Mouse (Mus musculus) lung, postnatal 0 days (tissue): ENCODE results near the gene Rnf169. TPM values are rescaled to one million over a fixed set of nuclear protein-coding genes. Genes with fewer than 3 reads are reported as not detected.

Experiments
- ATAC-seq: fragments of 200-750 bp; cut with Nextera tagmentation; 2 replicates; pipeline ENCODE4 v1.8.0; 2017; ENCODE audit warnings: moderate library complexity
- DNase-seq: peaks from one replicate; pipeline ENCODE4 v3.0.0-alpha.2; 2016; ENCODE audit warnings: low spot score
- H3K27ac ChIP-seq: fragments of 300-500 bp; sonication (generic); 2 replicates; pipeline ENCODE4 v1.5.1; 2014; ENCODE audit warnings: antibody characterized with exemption, mild to moderate bottlenecking, low read length, mixed read lengths
- H3K27me3 ChIP-seq: fragments of 300-500 bp; sonication (generic); replicated peaks from 2 replicates; pipeline ENCODE4 v1.6.1; 2014; ENCODE audit warnings: low read length, mixed read lengths; ENCODE audit not compliant: insufficient read depth
- H3K36me3 ChIP-seq: fragments of 300-500 bp; sonication (generic); 2 replicates; pipeline ENCODE4 v1.6.1; 2014; ENCODE audit warnings: low read length, mixed read lengths; ENCODE audit not compliant: insufficient read depth
- H3K4me1 ChIP-seq: fragments of 300-500 bp; sonication (generic); 2 replicates; pipeline ENCODE4 v1.6.1; 2014; ENCODE audit warnings: antibody characterized with exemption, low read depth, low read length, mixed read lengths; ENCODE audit not compliant: insufficient read depth
- H3K4me2 ChIP-seq: fragments of 300-500 bp; sonication (generic); replicated peaks from 2 replicates; pipeline ENCODE4 v1.6.1; 2014; ENCODE audit warnings: low read depth, mild to moderate bottlenecking, low read length, moderate library complexity, mixed read lengths
- H3K4me3 ChIP-seq: fragments of 300-500 bp; sonication (generic); 2 replicates; pipeline ENCODE4 v1.5.1; 2014; ENCODE audit warnings: low read depth, low read length
- H3K9ac ChIP-seq: fragments of 300-500 bp; sonication (generic); replicated peaks from 2 replicates; pipeline ENCODE4 v1.6.1; 2014; ENCODE audit warnings: low read depth, mild to moderate bottlenecking
- H3K9me3 ChIP-seq: fragments of 300-500 bp; sonication (generic); 2 replicates; pipeline ENCODE4 v1.6.1; 2016; ENCODE audit warnings: low read length, mixed read lengths
- CTCF ChIP-seq: IDR thresholded peaks from 2 replicates; pipeline ENCODE4 v1.5.1; 2016; ENCODE audit warnings: antibody characterized with exemption, mild to moderate bottlenecking
- EP300 ChIP-seq: IDR thresholded peaks from 2 replicates; pipeline ENCODE4 v1.6.1; 2016; ENCODE audit warnings: antibody characterized with exemption, mild to moderate bottlenecking, control low read depth
- WGBS: fragments of 180-500 bp; shearing (Covaris S2); extraction: QIAGEN DNeasy Blood & Tissue Kit; methylation state at CpG from one replicate; pipeline ENCODE4 v1.1.7; 2014; 5-methylcytosine and 5-hydroxymethylcytosine counted together
- polyA plus RNA-seq: library from polyadenylated mRNA; unstranded; fragments of >200 nt; fragmentation: Nextera tagmentation; extraction: Ambion mirVana; gene quantifications from 2 replicates; pipeline ENCODE4 v1.2.1, GENCODE M21; 2015

Rnf169 gene
- polyA plus RNA-seq, 1 experiment from 2014 or later, result 3.8 TPM

DNA sequence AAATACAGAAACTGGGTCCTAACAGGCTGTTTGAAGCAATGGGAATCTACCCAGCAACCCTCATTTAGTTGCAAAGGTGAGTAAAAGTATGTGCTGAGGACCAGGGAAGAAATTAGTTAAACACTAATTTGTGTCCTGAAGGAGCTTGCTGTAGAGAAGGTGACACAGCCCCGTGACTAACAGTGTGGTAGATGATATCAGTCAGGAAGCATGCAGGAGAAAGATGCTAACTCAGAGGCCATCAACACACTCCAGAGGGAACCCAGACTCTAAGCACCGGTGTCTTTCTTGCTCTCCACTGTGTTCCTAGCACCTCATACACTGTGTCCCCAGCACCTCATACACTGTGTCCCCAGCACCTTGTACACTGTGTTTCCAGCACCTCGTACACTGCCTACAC is 18.4 kb upstream of the Rnf169 start:
- Histone ChIP-seq H3K4me1 (no peaks in the 10 kb centered on the region), H3K4me3 (no peak overlapping the region), H3K9me3 (no peaks in the 10 kb centered on the region), H3K9ac (no peak overlapping the region), H3K4me2 (no peak overlapping the region), H3K27ac (no peak overlapping the region), H3K36me3 (no peaks in the 10 kb centered on the region), H3K27me3 (no peaks in the 10 kb centered on the region)
- no peak for DNase-seq
- no peak for ATAC-seq
- WGBS, result 77% methylated on average over 3 of the region's 3 CpGs
- TF ChIP-seq CTCF (no peak), EP300 (no peak)

- ATAC-seq (no peak), DNase-seq (no peak)
- no peaks in the 10 kb centered on the region for H3K27me3 ChIP-seq
- H3K4me3 ChIP-seq, result no peak overlapping the region
- no peaks in the 10 kb centered on the region for H3K4me1 ChIP-seq
- WGBS, result 54% methylated on average over 7 of the region's 7 CpGs
- no peak overlapping the region for H3K4me2 ChIP-seq
- no peaks in the 10 kb centered on the region for H3K36me3 ChIP-seq
- TF ChIP-seq EP300 (no peak), CTCF (no peak)
- H3K27ac ChIP-seq, result no peak overlapping the region
- H3K9me3 ChIP-seq, result no peaks in the 10 kb centered on the region
- H3K9ac ChIP-seq, result no peak overlapping the region
These were observed 14.9 kb upstream of the Rnf169 start for GRCm38 (mm10) chr7:99995186-99995585.

GRCm38 (mm10) chr7:99993159-99993558 is 12.9 kb upstream of the Rnf169 start:
- no peak for ATAC-seq
- Histone ChIP-seq H3K4me1 (no peaks in the 10 kb centered on the region), H3K4me3 (no peak overlapping the region), H3K27me3 (no peaks in the 10 kb centered on the region), H3K9me3 (no peaks in the 10 kb centered on the region), H3K36me3 (no peaks in the 10 kb centered on the region), H3K9ac (no peak overlapping the region), H3K27ac (no peak overlapping the region), H3K4me2 (no peak overlapping the region)
- no peak for DNase-seq
- TF ChIP-seq CTCF (no peak), EP300 (no peak)
- WGBS, result 81% methylated on average over 7 of the region's 7 CpGs

- H3K36me3 ChIP-seq, result no peaks in the 10 kb centered on the region
- H3K9ac ChIP-seq, result no peak overlapping the region
- no peak for DNase-seq
- H3K27ac ChIP-seq, result no peak overlapping the region
- WGBS, result 61% methylated on average over 8 of the region's 8 CpGs
- H3K27me3 ChIP-seq, result no peaks in the 10 kb centered on the region
- no peaks in the 10 kb centered on the region for H3K4me1 ChIP-seq
- no peak for ATAC-seq
- TF ChIP-seq CTCF, result no peak
- no peak overlapping the region for H3K4me3 ChIP-seq
- H3K9me3 ChIP-seq, result no peaks in the 10 kb centered on the region
- no peak overlapping the region for H3K4me2 ChIP-seq
These were observed 10.9 kb upstream of the Rnf169 start for GRCm38 (mm10) chr7:99990990-99991707.

GRCm38 (mm10) chr7:99989844-99990760 is 9.9 kb upstream of the Rnf169 start:
- Histone ChIP-seq H3K27me3 (no peaks in the 10 kb centered on the region), H3K4me1 (no peaks in the 10 kb centered on the region), H3K9ac (no peak overlapping the region), H3K4me3 (0 out of 2 replicates have a peak overlapping the region, but pooled peaks have one; percentile 2), H3K27ac (no peak overlapping the region), H3K4me2 (no peak overlapping the region), H3K36me3 (no peaks in the 10 kb centered on the region), H3K9me3 (no peaks in the 10 kb centered on the region)
- DNase-seq, result peak; percentile 62
- ATAC-seq, result no peak; the same call in 1 of the 2 replicates
- TF ChIP-seq EP300, result no peak
- TF ChIP-seq CTCF, result peak; percentile 39
- WGBS, result 61% methylated on average over 15 of the region's 15 CpGs

DNA sequence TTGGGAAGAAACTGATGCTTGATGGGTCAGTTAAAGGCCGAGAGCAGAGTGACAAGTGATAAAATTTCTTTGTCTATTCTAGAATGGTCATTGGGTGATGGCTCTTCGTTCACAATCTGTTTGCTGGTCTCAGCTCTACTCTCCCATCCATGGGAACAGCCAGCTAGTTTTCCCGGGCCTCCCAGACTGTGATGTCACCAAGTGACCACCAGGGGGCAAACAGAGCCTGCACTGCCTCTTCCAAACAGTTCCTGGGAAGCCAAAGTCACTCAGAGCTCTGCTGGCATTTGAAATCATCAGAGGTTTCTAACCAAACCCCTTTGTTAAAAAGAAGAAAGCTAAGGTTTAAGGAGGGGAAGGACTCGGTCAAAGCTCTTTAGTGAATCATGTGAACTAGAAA is 8.5 kb upstream of the Rnf169 start:
- ATAC-seq, result peak; percentile 73
- H3K4me3 ChIP-seq, result no peak overlapping the region
- H3K4me2 ChIP-seq, result no peak overlapping the region
- no peaks in the 10 kb centered on the region for H3K27me3 ChIP-seq
- peak; percentile 81 for DNase-seq
- H3K9ac ChIP-seq, result no peak overlapping the region
- no peak for TF ChIP-seq EP300
- TF ChIP-seq CTCF, result peak; percentile 92
- no peaks in the 10 kb centered on the region for H3K4me1 ChIP-seq
- H3K36me3 ChIP-seq, result no peaks in the 10 kb centered on the region
- under 1% methylated on average over 4 of the region's 4 CpGs for WGBS
- no peaks in the 10 kb centered on the region for H3K9me3 ChIP-seq
- no peak overlapping the region for H3K27ac ChIP-seq
